Mouse (Mus musculus): ENCODE results near the gene E330021D16Rik. TPM values are rescaled to one million over a fixed set of nuclear protein-coding genes. Genes with fewer than 3 reads are reported as not detected.
"Not testable (repeated sequence)": the region's sequence is repeated elsewhere in the genome, so short reads cannot be mapped to it uniquely, and the experiment has no call there.

E330021D16Rik gene
- polyA plus RNA-seq (2015; fragmentation: Nextera tagmentation; extraction: Ambion mirVana): not detected in 2 replicates

DNA sequence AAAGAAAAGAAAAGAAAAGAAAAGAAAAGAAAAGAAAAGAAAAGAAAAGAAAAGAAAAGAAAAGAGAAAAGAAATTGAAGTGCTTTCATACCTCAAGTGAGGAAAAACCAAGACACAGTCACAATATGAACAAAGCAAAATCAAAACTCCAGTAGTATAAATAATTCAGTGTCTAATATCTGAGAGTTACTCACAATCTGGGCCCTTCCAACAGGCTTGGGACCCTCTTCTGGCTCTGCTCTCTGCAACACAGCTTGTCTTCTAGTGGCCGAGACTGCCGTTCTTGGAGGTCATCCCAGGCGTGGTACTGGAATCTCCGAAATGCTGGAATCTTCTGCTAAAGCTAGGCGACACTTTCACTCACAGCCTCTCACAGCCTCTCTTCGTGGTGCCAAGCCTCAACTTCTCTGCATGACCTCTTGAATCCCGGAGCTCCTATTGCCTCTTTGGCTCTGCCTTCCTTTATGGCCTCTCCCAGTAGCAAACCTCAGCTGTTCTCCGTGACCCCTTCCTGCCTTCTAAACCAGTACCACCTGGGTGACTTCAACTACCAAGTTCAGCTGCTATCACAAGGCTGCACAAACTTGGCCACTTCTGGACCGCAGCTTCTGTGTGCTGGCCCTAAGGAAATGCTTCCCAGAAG lies at the start of gene E330021D16Rik:
TSS of gene E330021D16Rik (minus strand) at position 437 of the 643 bp plus-strand sequence.
- Histone ChIP-seq H3K4me2 (no peak within 1 kb of the TSS), H3K27me3 (no peaks in the 10 kb centered on the region), H3K27ac (no peak within 1 kb of the TSS), H3K4me3 (no peak within 1 kb of the TSS), H3K9ac (no peak within 1 kb of the TSS), H3K9me3 (replicated peaks) (no peaks in the 10 kb centered on the region), H3K36me3 (no peaks in the 10 kb centered on the region), H3K4me1 (replicated peaks) (peaks cover 14% of the 10 kb centered on the region)
- no peak for ATAC-seq (replicated peaks; ENCODE audit: insufficient number of reproducible peaks, insufficient read depth, low FRiP score, low read depth)
- WGBS: 80% methylated on average over 9 of the region's 9 CpGs

DNA sequence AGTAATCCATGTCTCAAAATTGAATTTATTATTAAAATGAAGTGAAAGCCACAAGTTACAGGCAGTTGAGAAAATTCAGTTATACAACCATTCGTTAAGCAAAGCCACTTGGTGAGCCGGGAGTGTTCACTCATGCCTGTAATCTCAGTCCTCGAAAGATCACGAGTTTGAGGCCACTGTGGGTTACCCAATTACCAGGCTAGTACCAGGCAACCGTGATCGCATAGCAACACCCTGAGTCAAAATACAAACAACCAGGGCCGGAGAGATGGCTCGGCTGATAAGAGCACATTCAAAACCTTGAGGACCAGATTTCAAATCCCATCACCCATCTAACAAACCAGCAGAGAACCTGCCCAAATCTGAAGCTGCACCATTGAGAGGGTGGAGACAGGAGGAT lies 49.7 kb upstream of the E330021D16Rik start:
- no peak for ATAC-seq (replicated peaks; ENCODE audit: insufficient number of reproducible peaks, insufficient read depth, low FRiP score, low read depth)
- no peaks in the 10 kb centered on the region for H3K36me3 ChIP-seq
- no peak overlapping the region for H3K4me3 ChIP-seq
- no peaks in the 10 kb centered on the region for H3K27me3 ChIP-seq
- no peak overlapping the region for H3K27ac ChIP-seq
- WGBS: 82% methylated on average over 8 of the region's 8 CpGs
- peaks cover 45% of the 10 kb centered on the region for H3K4me1 ChIP-seq (replicated peaks)
- no peaks in the 10 kb centered on the region for H3K9me3 ChIP-seq (replicated peaks)
- H3K9ac ChIP-seq: no peak overlapping the region
- H3K4me2 ChIP-seq: no peak overlapping the region

DNA sequence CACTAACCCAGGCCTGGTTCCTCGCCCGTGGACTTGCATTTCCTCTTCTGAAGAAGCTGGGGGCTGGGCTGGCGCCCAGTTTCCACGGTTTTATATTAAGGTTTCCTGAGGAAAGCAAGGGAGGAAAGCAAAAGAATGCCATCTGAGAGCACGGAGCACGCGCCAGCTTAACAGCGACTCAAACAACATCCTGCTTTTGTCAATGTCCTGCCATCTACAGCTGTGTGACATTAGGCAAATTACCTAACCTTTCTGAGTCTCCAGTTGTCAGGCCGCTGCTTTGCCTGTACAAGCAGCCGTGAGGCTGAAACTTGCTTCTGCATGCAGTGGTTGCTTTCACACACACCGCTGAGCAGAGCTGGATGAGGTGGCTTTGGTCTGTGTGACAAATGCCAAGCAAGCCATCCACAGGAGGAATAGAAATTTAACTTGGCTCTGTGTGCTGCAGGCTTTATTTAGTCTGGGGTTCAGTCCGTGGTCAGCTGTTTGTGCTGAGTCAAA lies 48.8 kb upstream of the E330021D16Rik start:
- WGBS: 58% methylated on average over 12 of the region's 12 CpGs
- Histone ChIP-seq H3K36me3 (no peaks in the 10 kb centered on the region), H3K27ac (peak overlapping the region; percentile 53), H3K4me2 (no peak overlapping the region), H3K4me1 (replicated peaks) (peaks cover 37% of the 10 kb centered on the region), H3K9ac (no peak overlapping the region), H3K9me3 (replicated peaks) (no peaks in the 10 kb centered on the region), H3K27me3 (no peaks in the 10 kb centered on the region), H3K4me3 (no peak overlapping the region)
- no peak for ATAC-seq (replicated peaks; ENCODE audit: insufficient number of reproducible peaks, insufficient read depth, low FRiP score, low read depth)

DNA sequence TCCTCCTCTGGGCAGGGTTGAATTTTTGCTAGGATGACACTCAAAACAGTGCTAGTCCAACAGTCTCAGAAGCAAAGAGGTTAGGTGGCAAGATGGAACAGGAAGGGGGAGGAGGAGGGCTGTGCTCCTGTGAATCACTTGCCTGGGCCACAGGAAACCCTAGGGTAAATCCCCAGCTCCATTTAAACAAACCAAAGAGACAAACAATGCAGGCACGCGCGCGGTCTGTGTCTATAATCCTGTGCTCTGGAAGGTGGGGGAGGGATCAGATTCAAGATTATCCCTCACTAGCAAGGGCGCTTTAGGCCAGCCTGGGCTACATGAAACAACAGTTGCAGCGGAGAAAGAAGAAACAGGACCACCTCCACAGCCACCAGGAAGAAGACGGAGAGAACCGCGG lies 48.1 kb upstream of the E330021D16Rik start:
- Histone ChIP-seq H3K36me3 (no peaks in the 10 kb centered on the region), H3K9me3 (replicated peaks) (no peaks in the 10 kb centered on the region), H3K4me3 (no peak overlapping the region), H3K4me2 (no peak overlapping the region), H3K27me3 (no peaks in the 10 kb centered on the region), H3K27ac (peak overlapping the region; percentile 53; the same call in 1 of the 2 replicates), H3K9ac (no peak overlapping the region), H3K4me1 (replicated peaks) (peaks cover 32% of the 10 kb centered on the region)
- WGBS: 76% methylated on average over 9 of the region's 9 CpGs
- no peak for ATAC-seq (replicated peaks; ENCODE audit: insufficient number of reproducible peaks, insufficient read depth, low FRiP score, low read depth)

DNA sequence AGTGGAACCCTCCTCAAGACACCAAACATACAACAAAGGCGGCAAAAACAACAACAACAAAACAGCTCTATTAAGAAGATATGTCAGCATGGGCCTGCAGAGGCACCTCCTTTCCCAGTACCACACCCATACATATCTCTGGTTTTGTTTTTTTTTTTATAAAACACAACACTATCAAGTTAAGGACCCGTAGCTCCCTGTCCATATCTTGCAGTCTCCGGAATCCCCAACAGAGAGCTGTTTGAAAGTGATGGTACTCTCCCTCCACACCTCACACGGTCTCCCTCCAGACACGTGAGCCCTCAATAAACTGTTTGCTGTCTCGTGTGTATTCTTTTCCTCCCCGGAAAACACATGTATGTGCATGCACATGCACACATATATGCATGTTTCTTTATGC lies 43.8 kb upstream of the E330021D16Rik start:
- no peak overlapping the region for H3K4me2 ChIP-seq
- H3K9me3 ChIP-seq (replicated peaks): no peaks in the 10 kb centered on the region
- H3K9ac ChIP-seq: no peak overlapping the region
- WGBS: 80% methylated on average over 7 of the region's 7 CpGs
- H3K27ac ChIP-seq: no peak overlapping the region
- peaks cover 5% of the 10 kb centered on the region; the same call in 1 of the 2 replicates for H3K4me1 ChIP-seq (replicated peaks)
- no peak for ATAC-seq (replicated peaks; ENCODE audit: insufficient number of reproducible peaks, insufficient read depth, low FRiP score, low read depth)
- no peak overlapping the region for H3K4me3 ChIP-seq
- no peaks in the 10 kb centered on the region for H3K27me3 ChIP-seq
- no peaks in the 10 kb centered on the region for H3K36me3 ChIP-seq

DNA sequence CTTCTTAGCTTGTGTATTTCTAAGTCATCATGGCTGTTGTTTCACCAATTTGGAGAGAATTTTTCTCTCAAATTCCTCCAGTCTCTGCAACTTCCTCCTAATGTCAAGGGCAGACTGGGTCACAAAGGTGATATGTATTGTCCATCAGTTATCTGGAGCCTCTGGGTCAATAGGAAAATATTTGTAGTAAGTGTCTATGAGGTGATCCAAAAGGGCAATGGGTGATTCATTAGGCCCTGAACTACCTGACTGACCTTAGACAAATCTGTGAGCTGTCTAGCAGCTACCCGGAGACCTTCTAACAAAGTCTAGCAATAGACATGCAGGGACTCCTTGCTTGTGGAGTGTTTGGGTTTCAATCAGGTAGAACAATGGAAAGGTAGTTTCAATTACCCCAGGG lies 40.9 kb upstream of the E330021D16Rik start:
- no peak for ATAC-seq (replicated peaks; ENCODE audit: insufficient number of reproducible peaks, insufficient read depth, low FRiP score, low read depth)

DNA sequence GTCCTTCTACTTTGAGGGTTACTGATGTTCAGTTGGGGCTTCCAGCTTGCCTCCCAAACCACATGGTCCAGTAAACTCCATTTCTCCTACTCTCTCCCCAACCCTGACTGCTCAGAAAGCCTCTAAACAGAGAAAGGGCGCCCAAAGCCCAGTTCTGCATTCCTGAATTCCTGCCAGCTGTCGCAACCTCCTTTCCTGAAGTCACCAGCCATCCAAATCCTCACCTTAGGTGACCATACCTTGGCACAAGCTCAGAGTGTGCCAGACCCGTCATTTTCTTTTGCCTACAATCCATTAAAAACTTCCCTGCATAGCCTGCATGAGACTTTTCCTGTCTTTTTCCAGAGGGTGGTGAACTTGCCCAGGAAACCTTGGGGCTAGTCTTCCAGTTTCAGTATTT lies 40.3 kb upstream of the E330021D16Rik start:
- H3K4me3 ChIP-seq: no peak overlapping the region
- no peaks in the 10 kb centered on the region for H3K36me3 ChIP-seq
- no peak overlapping the region for H3K9ac ChIP-seq
- H3K4me2 ChIP-seq: no peak overlapping the region
- 60% methylated on average over 3 of the region's 3 CpGs for WGBS
- no peaks in the 10 kb centered on the region for H3K9me3 ChIP-seq (replicated peaks)
- H3K27ac ChIP-seq: no peak overlapping the region
- ATAC-seq (replicated peaks; ENCODE audit: insufficient number of reproducible peaks, insufficient read depth, low FRiP score, low read depth): no peak
- no peaks in the 10 kb centered on the region for H3K27me3 ChIP-seq
- H3K4me1 ChIP-seq (replicated peaks): no peaks in the 10 kb centered on the region

More for the DNA sequence above, 40.9 kb upstream of the E330021D16Rik start:
- no peaks in the 10 kb centered on the region for H3K36me3 ChIP-seq
- H3K27me3 ChIP-seq: no peaks in the 10 kb centered on the region
- no peak overlapping the region for H3K9ac ChIP-seq
- no peak overlapping the region for H3K4me2 ChIP-seq
- no peak overlapping the region for H3K4me3 ChIP-seq
- WGBS: 89% methylated on average over 1 of the region's 1 CpGs
- H3K9me3 ChIP-seq (replicated peaks): no peaks in the 10 kb centered on the region
- H3K4me1 ChIP-seq (replicated peaks): no peaks in the 10 kb centered on the region
- no peak overlapping the region for H3K27ac ChIP-seq

DNA sequence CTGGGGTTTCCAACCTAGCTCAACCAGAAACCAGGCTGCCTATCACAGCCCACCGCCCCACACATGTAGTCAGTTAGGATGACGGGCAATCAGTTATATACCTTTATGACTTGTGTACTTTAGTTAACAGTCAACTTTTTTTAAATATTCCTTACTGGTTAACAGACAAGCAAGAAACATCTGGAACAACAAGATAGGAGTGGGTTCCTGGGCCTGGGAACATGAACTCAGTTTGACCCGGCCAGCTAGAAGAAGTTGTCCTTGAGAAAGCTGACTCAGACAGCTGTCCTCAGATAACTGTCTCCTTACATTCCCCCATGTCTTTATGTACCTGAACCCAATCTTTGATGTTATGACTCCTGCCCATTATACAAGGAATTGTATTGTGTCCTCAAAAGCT lies 37.3 kb upstream of the E330021D16Rik start:
- peaks cover 4% of the 10 kb centered on the region; the same call in 1 of the 2 replicates for H3K4me1 ChIP-seq (replicated peaks)
- ATAC-seq (replicated peaks; ENCODE audit: insufficient number of reproducible peaks, insufficient read depth, low FRiP score, low read depth): no peak
- WGBS: 63% methylated on average over 3 of the region's 3 CpGs
- no peaks in the 10 kb centered on the region for H3K36me3 ChIP-seq
- no peak overlapping the region for H3K27ac ChIP-seq
- no peak overlapping the region for H3K4me2 ChIP-seq
- no peak overlapping the region for H3K9ac ChIP-seq
- H3K27me3 ChIP-seq: no peaks in the 10 kb centered on the region
- H3K9me3 ChIP-seq (replicated peaks): no peaks in the 10 kb centered on the region
- H3K4me3 ChIP-seq: no peak overlapping the region

DNA sequence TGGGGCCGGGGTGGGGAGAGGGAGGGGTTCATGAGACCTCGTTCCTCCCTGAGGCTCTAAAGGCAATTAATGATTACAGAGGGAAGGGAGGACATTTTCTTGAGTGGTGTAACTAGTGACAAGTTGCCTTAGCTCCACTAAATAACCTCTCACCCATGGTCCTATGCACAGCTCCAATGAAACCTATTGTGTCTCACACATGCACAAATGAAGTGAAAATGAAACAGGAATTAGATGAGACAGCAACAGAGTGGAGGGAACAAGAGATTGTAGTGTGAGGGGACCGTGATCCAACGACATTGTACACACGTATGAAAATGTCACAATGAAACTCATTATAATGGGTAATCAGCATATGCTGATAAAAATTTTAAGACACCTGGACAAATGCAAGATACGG lies 35.5 kb upstream of the E330021D16Rik start:
- Histone ChIP-seq H3K36me3 (no peaks in the 10 kb centered on the region), H3K4me2 (no peak overlapping the region), H3K4me3 (no peak overlapping the region), H3K27me3 (no peaks in the 10 kb centered on the region), H3K9me3 (replicated peaks) (no peaks in the 10 kb centered on the region), H3K9ac (no peak overlapping the region), H3K27ac (no peak overlapping the region), H3K4me1 (replicated peaks) (peaks cover 4% of the 10 kb centered on the region; the same call in 1 of the 2 replicates)
- ATAC-seq (replicated peaks; ENCODE audit: insufficient number of reproducible peaks, insufficient read depth, low FRiP score, low read depth): no peak
- 79% methylated on average over 6 of the region's 6 CpGs for WGBS

DNA sequence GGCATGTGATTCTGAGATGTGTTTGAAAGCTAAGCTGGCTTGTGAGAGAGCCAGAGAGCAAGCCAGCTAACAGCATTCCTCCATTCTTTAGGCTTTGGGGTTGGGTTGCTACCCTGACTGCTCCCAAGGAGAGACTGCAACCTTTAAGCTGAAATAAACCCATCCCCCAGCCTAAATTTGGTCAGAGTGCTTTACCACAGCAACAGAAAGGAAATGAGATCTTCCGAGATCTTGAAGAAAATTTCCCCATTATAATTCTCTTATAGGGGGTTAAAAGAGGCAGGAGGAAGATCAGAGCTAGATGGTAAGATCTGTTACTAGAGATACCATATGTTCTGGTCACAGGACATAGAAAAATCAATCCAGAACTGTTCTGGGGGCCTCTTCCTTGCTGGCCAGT lies 34.6 kb upstream of the E330021D16Rik start:
- no peak overlapping the region for H3K4me2 ChIP-seq
- H3K9ac ChIP-seq: no peak overlapping the region
- no peak overlapping the region for H3K4me3 ChIP-seq
- H3K4me1 ChIP-seq (replicated peaks): peaks cover 4% of the 10 kb centered on the region; the same call in 1 of the 2 replicates
- no peak for ATAC-seq (replicated peaks; ENCODE audit: insufficient number of reproducible peaks, insufficient read depth, low FRiP score, low read depth)
- H3K36me3 ChIP-seq: no peaks in the 10 kb centered on the region
- 78% methylated on average over 1 of the region's 1 CpGs for WGBS
- no peaks in the 10 kb centered on the region for H3K27me3 ChIP-seq
- H3K9me3 ChIP-seq (replicated peaks): no peaks in the 10 kb centered on the region
- H3K27ac ChIP-seq: peak overlapping the region; percentile 60

DNA sequence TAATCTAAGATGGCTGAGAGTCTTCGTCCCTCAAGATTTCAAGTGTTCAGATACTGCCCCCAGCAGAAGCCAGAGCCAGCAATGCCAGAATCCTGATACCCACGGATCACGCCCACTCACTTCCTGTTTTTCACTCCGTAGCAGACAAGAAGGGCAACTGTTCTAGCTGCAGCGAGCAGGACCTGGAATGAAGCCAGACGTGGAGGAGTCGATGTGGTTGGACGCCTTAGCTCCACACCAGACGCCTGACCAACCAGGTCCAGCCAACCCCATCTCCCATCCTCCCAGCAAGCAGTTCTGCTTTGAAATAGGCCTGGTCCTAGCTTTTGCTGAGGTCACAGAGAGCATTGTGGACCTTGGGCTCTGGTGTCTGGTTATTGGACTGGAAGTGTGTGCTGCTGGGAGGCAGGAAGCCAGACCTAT lies 33.9 kb upstream of the E330021D16Rik start:
- Histone ChIP-seq H3K4me1 (replicated peaks) (peaks cover 4% of the 10 kb centered on the region; the same call in 1 of the 2 replicates), H3K9me3 (replicated peaks) (no peaks in the 10 kb centered on the region), H3K4me3 (no peak overlapping the region), H3K4me2 (no peak overlapping the region), H3K36me3 (no peaks in the 10 kb centered on the region), H3K9ac (no peak overlapping the region), H3K27me3 (no peaks in the 10 kb centered on the region), H3K27ac (peak overlapping the region; percentile 60)
- WGBS: 34% methylated on average over 9 of the region's 9 CpGs
- ATAC-seq (replicated peaks; ENCODE audit: insufficient number of reproducible peaks, insufficient read depth, low FRiP score, low read depth): peak; percentile 84

DNA sequence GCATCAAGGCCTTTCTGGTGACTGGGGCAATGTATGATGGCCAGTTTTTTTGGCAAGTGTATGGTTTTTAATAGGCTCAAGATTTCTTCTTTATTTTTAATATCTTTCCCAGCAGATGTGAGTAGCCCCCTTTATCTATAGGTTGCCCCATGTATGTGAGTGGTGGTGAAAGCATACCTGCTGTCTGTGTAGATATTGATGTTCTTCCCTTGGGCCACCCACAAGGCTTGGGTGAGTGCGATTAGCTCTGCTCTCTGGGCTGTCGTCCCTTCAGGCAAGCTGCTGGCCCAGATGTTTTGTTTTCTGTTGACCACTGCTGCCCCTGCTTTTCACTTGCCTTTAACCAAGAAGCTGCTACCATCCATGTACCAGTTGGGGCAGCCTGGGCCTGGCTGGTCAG lies 23.8 kb upstream of the E330021D16Rik start:
- H3K36me3 ChIP-seq; H3K27me3 ChIP-seq; H3K4me1 ChIP-seq (replicated peaks); H3K9me3 ChIP-seq (replicated peaks); ATAC-seq (replicated peaks; ENCODE audit: insufficient number of reproducible peaks, insufficient read depth, low FRiP score, low read depth); H3K27ac ChIP-seq; H3K4me3 ChIP-seq; H3K9ac ChIP-seq; H3K4me2 ChIP-seq: not testable (repeated sequence)
- WGBS: 68% methylated on average over 2 of the region's 2 CpGs

Data from heart, embryonic 15.5 days (tissue).